Mouse (Mus musculus): ENCODE measurements around the gene Gm136. TPM values are rescaled to one million over a fixed set of nuclear protein-coding genes. Genes with fewer than 3 reads are reported as not detected.

The Gm136 gene
- polyA plus RNA-seq, 1 experiment = not detected

- Histone ChIP-seq H3K4me3 (replicated peaks) (no peak overlapping the region), H3K4me1 (ENCODE audit: control insufficient read depth) (no peaks in the 10 kb centered on the region), H3K9me3 (ENCODE audit: control insufficient read depth, low read length) (peaks cover 20% of the 10 kb centered on the region), H3K36me3 (ENCODE audit: control insufficient read depth) (no peaks in the 10 kb centered on the region), H3K27me3 (ENCODE audit: control insufficient read depth) (no peaks in the 10 kb centered on the region)
- TF ChIP-seq GATA1 (IDR thresholded peaks at IDR 0.05; ENCODE audit: low read length) (no peak), TAL1 (IDR thresholded peaks at IDR 0.05; ENCODE audit: low read length) (no peak)
Measured at GRCm38 (mm10) chr4:34720127-34720895, 35.8 kb downstream of the Gm136 start.

- Histone ChIP-seq H3K9me3 (ENCODE audit: control insufficient read depth, low read length) (peaks cover 20% of the 10 kb centered on the region), H3K4me1 (ENCODE audit: control insufficient read depth) (no peaks in the 10 kb centered on the region), H3K36me3 (ENCODE audit: control insufficient read depth) (no peaks in the 10 kb centered on the region), H3K27me3 (ENCODE audit: control insufficient read depth) (no peaks in the 10 kb centered on the region), H3K4me3 (replicated peaks) (no peak overlapping the region)
- TF ChIP-seq GATA1 (IDR thresholded peaks at IDR 0.05; ENCODE audit: low read length) (no peak), TAL1 (IDR thresholded peaks at IDR 0.05; ENCODE audit: low read length) (no peak)
Measured at GRCm38 (mm10) chr4:34719421-34719820, 36.6 kb downstream of the Gm136 start.

DNA sequence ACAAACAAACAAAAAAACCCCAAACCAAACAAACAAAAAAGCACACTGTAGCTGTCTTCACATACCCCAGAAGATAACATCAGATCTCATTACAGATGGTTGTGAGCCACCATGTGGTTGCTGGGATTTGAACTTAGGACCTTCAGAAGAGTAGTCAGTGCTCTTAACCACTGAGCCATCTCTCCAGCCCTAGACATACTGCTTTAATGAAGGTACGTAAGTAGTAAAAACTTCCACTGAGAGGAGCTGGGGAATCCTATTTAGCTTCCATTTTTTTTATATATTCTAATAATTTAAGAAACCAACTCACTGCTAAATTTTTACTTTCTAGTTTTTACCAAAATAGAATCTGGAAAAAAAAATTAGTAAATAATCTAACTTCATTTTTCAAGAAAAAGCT is 41.0 kb downstream of the Gm136 start:
- Histone ChIP-seq H3K36me3 (ENCODE audit: control insufficient read depth) (no peaks in the 10 kb centered on the region), H3K4me3 (replicated peaks) (no peak overlapping the region), H3K9me3 (ENCODE audit: control insufficient read depth, low read length) (peaks cover 11% of the 10 kb centered on the region), H3K27me3 (ENCODE audit: control insufficient read depth) (no peaks in the 10 kb centered on the region), H3K4me1 (ENCODE audit: control insufficient read depth) (no peaks in the 10 kb centered on the region)
- no peak for TF ChIP-seq TAL1 (IDR thresholded peaks at IDR 0.05; ENCODE audit: low read length)
- no peak for TF ChIP-seq GATA1 (IDR thresholded peaks at IDR 0.05; ENCODE audit: low read length)

DNA sequence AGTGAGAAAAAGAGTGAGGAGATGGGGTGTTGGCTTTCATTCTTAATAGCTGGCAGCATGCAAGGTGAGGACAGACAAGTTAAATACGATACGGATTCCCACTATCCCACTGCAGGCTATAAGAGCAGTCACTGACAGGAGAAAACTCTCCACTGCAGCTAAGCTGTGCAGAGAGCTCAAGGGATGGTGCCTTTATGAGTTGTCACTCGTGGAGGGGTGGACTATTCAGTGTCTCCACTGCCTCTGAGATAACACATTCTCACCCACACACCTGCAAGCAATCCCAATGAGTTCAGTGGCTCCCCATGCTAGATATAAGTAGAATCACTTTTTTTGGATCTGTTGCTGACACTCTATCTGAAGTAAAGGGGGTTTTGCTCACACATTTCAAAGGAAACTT is 47.9 kb downstream of the Gm136 start:
- Histone ChIP-seq H3K27me3 (ENCODE audit: control insufficient read depth) (no peaks in the 10 kb centered on the region), H3K9me3 (ENCODE audit: control insufficient read depth, low read length) (peaks cover 3% of the 10 kb centered on the region; the same call in 1 of the 2 replicates), H3K4me3 (replicated peaks) (no peak overlapping the region), H3K36me3 (ENCODE audit: control insufficient read depth) (no peaks in the 10 kb centered on the region), H3K4me1 (ENCODE audit: control insufficient read depth) (no peaks in the 10 kb centered on the region)
- TF ChIP-seq GATA1 (IDR thresholded peaks at IDR 0.05; ENCODE audit: low read length) (no peak), TAL1 (IDR thresholded peaks at IDR 0.05; ENCODE audit: low read length) (no peak)

DNA sequence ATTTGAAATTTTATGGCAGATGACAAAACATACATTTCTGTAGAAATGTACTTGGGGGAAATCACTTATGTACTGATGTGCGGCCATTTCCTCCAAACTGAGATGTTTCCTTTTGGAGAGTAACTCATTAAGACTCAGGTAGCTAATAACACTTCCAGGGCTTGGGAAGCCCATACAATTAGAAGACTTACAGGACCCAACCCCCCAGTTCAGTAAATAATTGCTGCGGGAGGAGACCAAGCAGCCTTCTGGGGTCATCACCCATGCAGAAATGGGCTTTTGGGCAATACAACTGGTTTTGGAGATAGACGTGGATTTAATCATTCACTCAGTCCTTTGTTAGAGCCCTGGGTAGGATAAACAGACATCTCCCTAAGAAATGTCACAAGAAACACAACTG is 48.8 kb downstream of the Gm136 start:
- Histone ChIP-seq H3K4me1 (ENCODE audit: control insufficient read depth) (no peaks in the 10 kb centered on the region), H3K9me3 (ENCODE audit: control insufficient read depth, low read length) (peaks cover 3% of the 10 kb centered on the region; the same call in 1 of the 2 replicates), H3K36me3 (ENCODE audit: control insufficient read depth) (no peaks in the 10 kb centered on the region), H3K4me3 (replicated peaks) (no peak overlapping the region), H3K27me3 (ENCODE audit: control insufficient read depth) (no peaks in the 10 kb centered on the region)
- TF ChIP-seq TAL1 (IDR thresholded peaks at IDR 0.05; ENCODE audit: low read length) (no peak), GATA1 (IDR thresholded peaks at IDR 0.05; ENCODE audit: low read length) (no peak)

- Histone ChIP-seq H3K4me3 (replicated peaks) (no peak overlapping the region), H3K27me3 (ENCODE audit: control insufficient read depth) (no peaks in the 10 kb centered on the region), H3K36me3 (ENCODE audit: control insufficient read depth) (no peaks in the 10 kb centered on the region), H3K9me3 (ENCODE audit: control insufficient read depth, low read length) (no peaks in the 10 kb centered on the region), H3K4me1 (ENCODE audit: control insufficient read depth) (no peaks in the 10 kb centered on the region)
- no peak for TF ChIP-seq GATA1 (IDR thresholded peaks at IDR 0.05; ENCODE audit: low read length)
- TF ChIP-seq TAL1 (IDR thresholded peaks at IDR 0.05; ENCODE audit: low read length) = no peak
Measured at GRCm38 (mm10) chr4:34703029-34703428, 53.0 kb downstream of the Gm136 start.

GRCm38 (mm10) chr4:34702231-34702630 is 53.8 kb downstream of the Gm136 start:
- Histone ChIP-seq H3K4me1 (ENCODE audit: control insufficient read depth) (no peaks in the 10 kb centered on the region), H3K36me3 (ENCODE audit: control insufficient read depth) (no peaks in the 10 kb centered on the region)
- no peak for TF ChIP-seq GATA1 (IDR thresholded peaks at IDR 0.05; ENCODE audit: low read length)
- TF ChIP-seq TAL1 (IDR thresholded peaks at IDR 0.05; ENCODE audit: low read length) = no peak

GRCm38 (mm10) chr4:34701528-34701927 is 54.5 kb downstream of the Gm136 start:
- H3K4me1 ChIP-seq (ENCODE audit: control insufficient read depth) = no peaks in the 10 kb centered on the region
- no peaks in the 10 kb centered on the region for H3K36me3 ChIP-seq (ENCODE audit: control insufficient read depth)
- H3K4me3 ChIP-seq (replicated peaks) = no peak overlapping the region
- TF ChIP-seq TAL1 (IDR thresholded peaks at IDR 0.05; ENCODE audit: low read length) (no peak), GATA1 (IDR thresholded peaks at IDR 0.05; ENCODE audit: low read length) (no peak)
- no peaks in the 10 kb centered on the region for H3K27me3 ChIP-seq (ENCODE audit: control insufficient read depth)
- H3K9me3 ChIP-seq (ENCODE audit: control insufficient read depth, low read length) = no peaks in the 10 kb centered on the region

More at GRCm38 (mm10) chr4:34702231-34702630, 53.8 kb downstream of the Gm136 start:
- Histone ChIP-seq H3K27me3 (ENCODE audit: control insufficient read depth) (no peaks in the 10 kb centered on the region), H3K9me3 (ENCODE audit: control insufficient read depth, low read length) (no peaks in the 10 kb centered on the region), H3K4me3 (replicated peaks) (no peak overlapping the region)

Other genes starting within 250 kb of the Gm136 start
- 9.7 and 12.5 TPM in 2 replicates for gene Akirin2, start 205.3 kb downstream of the Gm136 start, polyA plus RNA-seq (2012)
- 0.38 and 0.45 TPM in 2 replicates for gene Orc3, start 141.3 kb downstream of the Gm136 start, polyA plus RNA-seq (2012)
- 0.07 and 0.14 TPM in 2 replicates for gene Rars2, start 141.3 kb downstream of the Gm136 start, polyA plus RNA-seq (2012)
- 0.02 and 0.12 TPM in 2 replicates for gene Slc35a1, start 68.8 kb downstream of the Gm136 start, polyA plus RNA-seq (2012)
- gene Cfap206, start 26.1 kb downstream of the Gm136 start, polyA plus RNA-seq (2012) = 0.02 TPM in 1 of 2 replicates, not detected in the other
- gene Smim8, start 22.2 kb upstream of the Gm136 start, polyA plus RNA-seq (2012) = 1.2 and 1.4 TPM in 2 replicates
- 0.03 TPM in 1 of 2 replicates, not detected in the other for gene Zfp292, start 126.7 kb upstream of the Gm136 start, polyA plus RNA-seq (2012)
- not detected in 2 replicates for gene Cga, start 137.5 kb upstream of the Gm136 start, polyA plus RNA-seq (2012)

Measured in erythroblast, embryonic 14.5 days (primary cell).